Mouse (Mus musculus): Measurements from ENCODE around the gene 1700016H13Rik. TPM values are rescaled to one million over a fixed set of nuclear protein-coding genes. Genes with fewer than 3 reads are reported as not detected.

1700016H13Rik gene
- total RNA-seq, 2 experiments from 2014 or later, result not detected

DNA sequence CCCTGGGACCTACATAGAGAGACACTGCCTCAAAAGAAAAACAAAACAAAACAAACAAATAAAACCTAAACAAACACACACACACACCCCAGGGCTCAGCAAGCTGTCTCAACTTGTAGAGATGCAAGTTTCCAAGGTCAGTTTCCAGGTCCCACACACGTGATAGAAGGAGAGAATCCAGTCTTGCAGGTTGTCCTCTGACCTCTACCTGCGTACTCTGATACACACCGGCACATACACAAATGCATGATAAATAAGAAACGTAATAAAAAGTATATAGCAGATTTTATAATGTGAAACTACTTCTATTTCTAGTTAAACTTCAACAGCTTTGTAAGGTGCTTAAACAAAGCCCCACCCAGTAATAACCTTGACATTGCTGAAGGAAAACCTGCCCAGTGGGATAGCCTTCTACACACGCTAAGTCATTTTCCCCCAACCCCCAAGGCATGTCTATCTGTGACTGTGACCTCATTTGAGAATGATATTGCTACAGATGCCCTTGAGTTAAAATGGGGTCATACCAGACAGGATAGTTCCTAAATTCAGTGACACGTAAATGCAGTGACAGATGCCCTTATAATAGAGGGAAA is 20.6 kb upstream of the 1700016H13Rik start:
- intact Hi-C loops (cut with DNase I), result no loop called here
- DNase-seq (ENCODE audit: low spot score in 2 of 2), result no peak

DNA sequence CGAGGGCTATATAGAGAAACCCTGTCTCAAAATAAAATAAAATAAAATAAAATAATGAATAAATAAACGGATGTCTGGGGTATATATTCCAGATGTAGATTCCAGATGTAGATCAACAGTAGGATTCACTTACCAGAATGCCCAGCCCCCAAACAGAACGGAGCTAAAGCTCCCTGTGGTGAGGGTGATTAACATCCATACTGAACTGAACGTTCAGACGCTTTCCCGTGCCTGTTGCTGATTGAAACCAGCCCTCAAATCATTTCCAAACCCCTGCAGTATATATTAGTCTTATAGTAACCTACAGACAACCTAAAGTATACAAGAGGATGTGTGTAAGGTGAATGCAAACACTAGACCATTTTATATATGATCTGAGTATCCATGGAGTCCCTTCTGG is 18.7 kb upstream of the 1700016H13Rik start:
- no peak for DNase-seq (ENCODE audit: low spot score in 2 of 2)
- intact Hi-C loops (cut with DNase I), result no loop called here

DNA sequence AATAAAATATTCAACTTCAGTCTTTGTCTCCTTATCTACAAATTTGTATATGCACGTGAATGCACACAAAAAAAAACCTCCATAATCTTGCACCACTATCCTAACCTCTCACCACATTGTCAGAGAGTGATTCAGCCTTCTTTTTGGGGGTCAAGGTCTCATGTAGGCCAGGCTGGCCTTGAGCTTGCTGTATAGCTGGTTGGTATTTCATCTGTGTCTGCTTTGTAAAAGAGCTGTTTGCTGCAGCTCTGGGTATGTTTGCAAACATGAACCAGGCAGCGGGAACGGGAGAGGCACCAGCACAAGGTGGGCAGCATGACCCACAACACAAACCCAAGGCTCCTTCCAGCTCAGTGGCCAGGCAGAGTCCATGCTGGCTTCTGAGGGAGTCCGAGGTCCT is 17.8 kb upstream of the 1700016H13Rik start:
- intact Hi-C loops (cut with DNase I), result no loop called here
- DNase-seq (ENCODE audit: low spot score in 2 of 2), result no peak

- intact Hi-C loops (cut with DNase I), result no loop called here
- DNase-seq (ENCODE audit: low spot score in 2 of 2), result no peak
Measured at GRCm38 (mm10) chr5:103671858-103672257, 16.0 kb upstream of the 1700016H13Rik start.

- intact Hi-C loops (cut with DNase I), result no loop called here
- no peak for DNase-seq (ENCODE audit: low spot score in 2 of 2)
Measured at GRCm38 (mm10) chr5:103665876-103666275, 10.1 kb upstream of the 1700016H13Rik start.

DNA sequence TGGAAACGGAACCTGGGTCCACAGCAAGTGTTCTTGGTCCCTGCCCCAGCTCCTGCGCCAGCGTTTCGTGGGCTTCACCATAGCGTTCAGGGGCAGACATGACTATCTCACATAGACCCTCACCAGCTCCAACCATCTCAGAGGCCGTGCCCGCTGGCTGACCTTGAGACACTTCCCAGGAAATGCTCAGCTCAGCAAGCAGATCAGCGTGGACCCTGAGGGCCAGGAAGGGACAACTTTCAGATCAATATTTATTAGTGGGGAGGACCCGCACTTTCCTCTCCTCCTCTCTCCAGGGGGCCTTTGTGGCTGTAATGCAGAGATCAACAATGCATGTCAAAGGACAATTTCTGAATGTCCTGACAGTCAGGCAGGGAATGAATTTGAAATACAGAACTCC is 9.1 kb upstream of the 1700016H13Rik start:
- no peak for DNase-seq (ENCODE audit: low spot score in 2 of 2)
- intact Hi-C loops (cut with DNase I), result no loop called here

- intact Hi-C loops (cut with DNase I), result no loop called here
- DNase-seq (ENCODE audit: low spot score in 2 of 2), result no peak
Measured at GRCm38 (mm10) chr5:103659571-103659970, 3.8 kb upstream of the 1700016H13Rik start.

- no peak for DNase-seq (ENCODE audit: low spot score in 2 of 2)
- intact Hi-C loops (cut with DNase I), result loop anchor here (1.0 kb wide), 1 partner anchor 303 kb away; no protein-coding TSS in a partner anchor
Measured at GRCm38 (mm10) chr5:103658921-103659320, 3.1 kb upstream of the 1700016H13Rik start.

GRCm38 (mm10) chr5:103654780-103655179 is 1.0 kb downstream of the 1700016H13Rik start:
- DNase-seq (ENCODE audit: low spot score in 2 of 2), result no peak
- intact Hi-C loops (cut with DNase I), result no loop called here

- no peak for DNase-seq (ENCODE audit: low spot score in 2 of 2)
- intact Hi-C loops (cut with DNase I), result no loop called here
Measured at GRCm38 (mm10) chr5:103654225-103654624, 1.6 kb downstream of the 1700016H13Rik start.

GRCm38 (mm10) chr5:103647320-103647719 is 8.5 kb downstream of the 1700016H13Rik start:
- DNase-seq (ENCODE audit: low spot score in 2 of 2), result no peak
- intact Hi-C loops (cut with DNase I), result no loop called here

GRCm38 (mm10) chr5:103644167-103644566 is 11.6 kb downstream of the 1700016H13Rik start:
- no peak for DNase-seq (ENCODE audit: low spot score in 2 of 2)
- intact Hi-C loops (cut with DNase I), result no loop called here

DNA sequence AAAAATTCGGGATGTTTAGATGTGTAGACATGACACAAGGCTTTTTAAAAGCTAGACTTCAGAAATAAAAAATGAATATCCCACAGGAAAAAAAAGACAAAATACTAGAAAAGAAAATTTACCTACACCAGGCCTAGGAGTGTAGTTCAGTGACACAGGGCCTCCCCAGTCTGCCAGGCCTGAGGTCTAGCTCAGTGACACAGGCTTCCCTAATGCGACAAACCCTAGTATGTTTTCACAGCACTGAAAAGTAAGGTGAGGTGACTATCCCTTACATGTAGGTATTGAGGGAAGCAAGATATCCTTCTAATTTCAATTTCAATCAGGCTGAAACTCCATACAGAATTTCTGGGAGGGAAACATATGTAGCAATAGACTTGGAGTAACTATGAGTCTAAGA is 18.6 kb downstream of the 1700016H13Rik start:
- no peak for DNase-seq (ENCODE audit: low spot score in 2 of 2)
- intact Hi-C loops (cut with DNase I), result no loop called here

GRCm38 (mm10) chr5:103629854-103630580 is 25.8 kb downstream of the 1700016H13Rik start:
- DNase-seq (ENCODE audit: low spot score in 2 of 2), result no peak
- intact Hi-C loops (cut with DNase I), result no loop called here

GRCm38 (mm10) chr5:103629111-103629764 is 26.6 kb downstream of the 1700016H13Rik start, which contains the start of gene Slc10a6:
Gene Slc10a6 (minus strand): TSS chr5:103629403.
- intact Hi-C loops (cut with DNase I), result no loop called here

DNA sequence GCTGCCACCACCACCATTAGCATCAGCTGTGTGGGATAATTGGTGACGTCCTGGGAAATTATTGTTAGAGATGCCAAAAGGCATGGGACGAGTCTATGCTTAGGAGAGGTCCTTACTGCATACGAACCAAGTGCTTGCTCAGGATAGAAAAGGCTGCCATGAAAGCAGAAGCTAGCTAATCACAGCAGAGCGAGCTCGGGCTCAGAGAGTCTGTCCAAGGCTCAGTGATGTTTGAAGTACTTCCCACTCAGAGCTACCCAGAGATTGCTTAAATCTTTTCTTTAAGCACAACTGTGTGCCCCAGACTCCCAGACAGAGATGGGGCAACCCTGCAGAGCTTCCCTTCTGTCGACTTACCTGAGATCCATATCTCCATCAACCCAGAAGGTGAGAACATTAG is 27.3 kb downstream of the 1700016H13Rik start:
- DNase-seq (ENCODE audit: low spot score in 2 of 2), result no peak
- intact Hi-C loops (cut with DNase I), result no loop called here

More at GRCm38 (mm10) chr5:103629111-103629764, 26.6 kb downstream of the 1700016H13Rik start, which contains the start of gene Slc10a6:
- DNase-seq (ENCODE audit: low spot score in 2 of 2), result peak; percentile 41 to 65

- intact Hi-C loops (cut with DNase I), result no loop called here
- DNase-seq (ENCODE audit: low spot score in 2 of 2), result no peak
Measured at GRCm38 (mm10) chr5:103624831-103625230, 31.0 kb downstream of the 1700016H13Rik start.

GRCm38 (mm10) chr5:103622321-103622720 is 33.5 kb downstream of the 1700016H13Rik start:
- intact Hi-C loops (cut with DNase I), result no loop called here

GRCm38 (mm10) chr5:103620301-103620973 is 35.4 kb downstream of the 1700016H13Rik start:
- intact Hi-C loops (cut with DNase I), result no loop called here
- DNase-seq (ENCODE audit: low spot score in 2 of 2), result no peak

More at GRCm38 (mm10) chr5:103622321-103622720, 33.5 kb downstream of the 1700016H13Rik start:
- DNase-seq (ENCODE audit: low spot score in 2 of 2), result no peak

DNA sequence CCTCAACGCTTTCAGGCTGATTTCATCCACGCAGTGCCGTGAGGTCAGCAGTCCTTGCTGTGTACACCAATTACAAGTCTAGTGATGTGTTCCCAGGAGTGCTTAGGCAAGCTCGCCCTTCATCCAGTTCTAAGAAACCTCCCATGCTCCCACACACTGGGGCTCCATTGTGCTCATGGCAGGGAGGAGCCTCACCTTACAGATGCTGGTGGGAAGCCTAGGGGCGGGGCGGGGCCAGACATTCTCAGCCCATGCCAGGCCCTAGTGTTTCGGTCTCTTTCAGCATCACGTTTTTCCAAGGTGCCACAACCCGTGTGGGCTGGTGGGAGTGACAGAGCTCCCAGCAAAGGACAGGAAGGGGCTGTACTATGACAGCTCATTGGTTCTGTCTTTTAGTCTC is 38.6 kb downstream of the 1700016H13Rik start:
- intact Hi-C loops (cut with DNase I), result no loop called here
- no peak for DNase-seq (ENCODE audit: low spot score in 2 of 2)

Data from left cerebral cortex, postnatal 36 days (tissue).